Mouse (Mus musculus) G1E (cell line): ENCODE data around the gene Lcn2.

Experiments
- CTCF ChIP-seq: IDR thresholded peaks from 2 replicates; pipeline ENCODE4 v1.5.1; 2012; ENCODE audit warnings: low read depth, low read length, inconsistent platforms, mixed read lengths
- GATA1 ChIP-seq: IDR thresholded peaks from 2 replicates; pipeline ENCODE4 v1.6.1; 2012; ENCODE audit warnings: borderline replicate concordance, low read length, inconsistent platforms, mixed read lengths
- POLR2AphosphoS5 ChIP-seq: IDR thresholded peaks from 2 replicates; pipeline ENCODE4 v1.6.1; 2012; ENCODE audit warnings: low read depth, low read length, inconsistent platforms; ENCODE audit not compliant: insufficient replicate concordance
- TAL1 ChIP-seq: conservative IDR thresholded peaks from 2 replicates; pipeline ENCODE4 v1.6.1; 2012; ENCODE audit warnings: low read depth, low read length, inconsistent platforms, mixed read lengths

- TF ChIP-seq CTCF (no peak), TAL1 (no peak), GATA1 (no peak), POLR2AphosphoS5 (no peak)
Observed at GRCm38 (mm10) chr2:32412742-32413531, 24.9 kb upstream of the Lcn2 start.
